Mouse (Mus musculus) lung, embryonic 15.5 days (tissue): ENCODE measurements at regions not wholly inside any gene's neighbourhood (a gene's known extent, or its start where the extent isn't known, plus 50 kb on each side); places are given as distances from the start of the nearest gene placed in this dataset.

Experiments
- ATAC-seq: fragments of 200-750 bp; cut with Nextera tagmentation; 2 replicates; pipeline ENCODE4 v1.8.0; 2017; ENCODE audit warnings: moderate number of reproducible peaks, borderline replicate concordance; ENCODE audit not compliant: low FRiP score, low TSS enrichment; ENCODE audit errors: extremely low read depth
- H3K27ac ChIP-seq: fragments of 300-500 bp; sonication (generic); 2 replicates; pipeline ENCODE4 v1.5.1; 2015; ENCODE audit warnings: moderate library complexity, mild to moderate bottlenecking, inconsistent platforms
- H3K27me3 ChIP-seq: fragments of 300-500 bp; sonication (generic); 2 replicates; pipeline ENCODE4 v1.6.1; 2015; ENCODE audit warnings: inconsistent platforms
- H3K36me3 ChIP-seq: fragments of 300-500 bp; sonication (generic); 2 replicates; pipeline ENCODE4 v1.6.1; 2015; ENCODE audit warnings: inconsistent platforms
- H3K4me1 ChIP-seq: fragments of 300-500 bp; sonication (generic); 2 replicates; pipeline ENCODE4 v1.6.1; 2015; ENCODE audit warnings: inconsistent platforms
- H3K4me2 ChIP-seq: fragments of 300-500 bp; sonication (generic); 2 replicates; pipeline ENCODE4 v1.6.1; 2015; ENCODE audit warnings: inconsistent platforms, mild to moderate bottlenecking, moderate library complexity
- H3K4me3 ChIP-seq: fragments of 300-500 bp; sonication (generic); 2 replicates; pipeline ENCODE4 v1.5.1; 2015; ENCODE audit warnings: mild to moderate bottlenecking, inconsistent platforms
- H3K9ac ChIP-seq: fragments of 300-500 bp; sonication (generic); 2 replicates; pipeline ENCODE4 v1.6.1; 2015; ENCODE audit warnings: inconsistent platforms
- H3K9me3 ChIP-seq: fragments of 300-500 bp; sonication (generic); 2 replicates; pipeline ENCODE4 v1.6.1; 2016; ENCODE audit warnings: inconsistent platforms
- WGBS: fragments of 180-500 bp; shearing (Covaris S2); methylation state at CpG from one replicate; pipeline ENCODE4 v1.1.7; 2015; 5-methylcytosine and 5-hydroxymethylcytosine counted together

- H3K4me2 ChIP-seq = no peak overlapping the region
- no peaks in the 10 kb centered on the region for H3K4me1 ChIP-seq
- no peak for ATAC-seq
- 43% methylated on average over 2 of the region's 2 CpGs for WGBS
- no peaks in the 10 kb centered on the region for H3K9me3 ChIP-seq
- H3K36me3 ChIP-seq = no peaks in the 10 kb centered on the region
- no peak overlapping the region for H3K27ac ChIP-seq
- no peak overlapping the region for H3K9ac ChIP-seq
- no peak overlapping the region for H3K4me3 ChIP-seq
- no peaks in the 10 kb centered on the region for H3K27me3 ChIP-seq
These were observed 152.8 kb downstream of the Suds3 start for GRCm38 (mm10) chr5:116963106-116963505.

- H3K27ac ChIP-seq = no peak overlapping the region
- H3K27me3 ChIP-seq = no peaks in the 10 kb centered on the region
- no peaks in the 10 kb centered on the region for H3K4me1 ChIP-seq
- H3K4me2 ChIP-seq = no peak overlapping the region
- H3K36me3 ChIP-seq = no peaks in the 10 kb centered on the region
- no peak overlapping the region for H3K9ac ChIP-seq
- no peaks in the 10 kb centered on the region for H3K9me3 ChIP-seq
- H3K4me3 ChIP-seq = no peak overlapping the region
- ATAC-seq = no peak
- 61% methylated on average over 8 of the region's 8 CpGs for WGBS
These were observed 155.9 kb downstream of the Suds3 start for GRCm38 (mm10) chr5:116960041-116960440.

- WGBS = 67% methylated on average over 5 of the region's 5 CpGs
- Histone ChIP-seq H3K4me1 (no peaks in the 10 kb centered on the region), H3K9ac (no peak overlapping the region), H3K9me3 (no peaks in the 10 kb centered on the region), H3K4me2 (no peak overlapping the region), H3K36me3 (no peaks in the 10 kb centered on the region), H3K27ac (no peak overlapping the region), H3K4me3 (no peak overlapping the region), H3K27me3 (no peaks in the 10 kb centered on the region)
- no peak for ATAC-seq
These were observed 157.8 kb downstream of the Suds3 start for GRCm38 (mm10) chr5:116958141-116958540.

- no peak overlapping the region for H3K4me3 ChIP-seq
- H3K9ac ChIP-seq = no peak overlapping the region
- no peaks in the 10 kb centered on the region for H3K4me1 ChIP-seq
- H3K27ac ChIP-seq = no peak overlapping the region
- WGBS = 74% methylated on average over 13 of the region's 13 CpGs
- H3K4me2 ChIP-seq = no peak overlapping the region
- no peaks in the 10 kb centered on the region for H3K27me3 ChIP-seq
- no peaks in the 10 kb centered on the region for H3K36me3 ChIP-seq
- no peak for ATAC-seq
- no peaks in the 10 kb centered on the region for H3K9me3 ChIP-seq
These were observed 159.3 kb downstream of the Suds3 start for GRCm38 (mm10) chr5:116956572-116956971.

GRCm38 (mm10) chr5:116950280-116950881 lies 165.5 kb downstream of the Suds3 start:
- Histone ChIP-seq H3K27ac (no peak overlapping the region), H3K36me3 (no peaks in the 10 kb centered on the region), H3K9me3 (no peaks in the 10 kb centered on the region), H3K9ac (no peak overlapping the region), H3K4me2 (no peak overlapping the region), H3K27me3 (no peaks in the 10 kb centered on the region), H3K4me3 (no peak overlapping the region), H3K4me1 (no peaks in the 10 kb centered on the region)
- no peak for ATAC-seq
- WGBS = 17% methylated on average over 3 of the region's 4 CpGs

GRCm38 (mm10) chr5:116934585-116934984 lies 181.3 kb downstream of the Suds3 start:
- no peak overlapping the region for H3K27ac ChIP-seq
- ATAC-seq = no peak
- no peaks in the 10 kb centered on the region for H3K9me3 ChIP-seq
- H3K4me1 ChIP-seq = no peaks in the 10 kb centered on the region
- WGBS = 65% methylated on average over 5 of the region's 5 CpGs
- no peak overlapping the region for H3K4me2 ChIP-seq
- no peaks in the 10 kb centered on the region for H3K27me3 ChIP-seq
- H3K9ac ChIP-seq = no peak overlapping the region
- no peaks in the 10 kb centered on the region for H3K36me3 ChIP-seq
- no peak overlapping the region for H3K4me3 ChIP-seq

- no peaks in the 10 kb centered on the region for H3K36me3 ChIP-seq
- no peak overlapping the region for H3K27ac ChIP-seq
- H3K9ac ChIP-seq = no peak overlapping the region
- no peak for ATAC-seq
- H3K4me1 ChIP-seq = no peaks in the 10 kb centered on the region
- no peaks in the 10 kb centered on the region for H3K27me3 ChIP-seq
- no peak overlapping the region for H3K4me2 ChIP-seq
- H3K4me3 ChIP-seq = no peak overlapping the region
- H3K9me3 ChIP-seq = no peaks in the 10 kb centered on the region
- 59% methylated on average over 3 of the region's 3 CpGs for WGBS
These were observed 181.8 kb downstream of the Suds3 start for GRCm38 (mm10) chr5:116934151-116934550.

GRCm38 (mm10) chr5:116933105-116933504 lies 182.8 kb downstream of the Suds3 start:
- Histone ChIP-seq H3K4me2 (no peak overlapping the region), H3K9ac (no peak overlapping the region), H3K27ac (no peak overlapping the region), H3K36me3 (no peaks in the 10 kb centered on the region), H3K9me3 (no peaks in the 10 kb centered on the region), H3K4me3 (no peak overlapping the region), H3K27me3 (no peaks in the 10 kb centered on the region), H3K4me1 (no peaks in the 10 kb centered on the region)
- WGBS = 85% methylated on average over 5 of the region's 5 CpGs
- no peak for ATAC-seq

- ATAC-seq = no peak
- no peaks in the 10 kb centered on the region for H3K4me1 ChIP-seq
- H3K4me2 ChIP-seq = no peak overlapping the region
- WGBS = 61% methylated on average over 4 of the region's 4 CpGs
- H3K36me3 ChIP-seq = no peaks in the 10 kb centered on the region
- no peak overlapping the region for H3K4me3 ChIP-seq
- H3K27me3 ChIP-seq = no peaks in the 10 kb centered on the region
- no peaks in the 10 kb centered on the region for H3K9me3 ChIP-seq
- no peak overlapping the region for H3K9ac ChIP-seq
- H3K27ac ChIP-seq = no peak overlapping the region
These were observed 192.2 kb downstream of the Suds3 start for GRCm38 (mm10) chr5:116923761-116924160.

GRCm38 (mm10) chr5:116922059-116922671 lies 193.7 kb downstream of the Suds3 start:
- Histone ChIP-seq H3K4me1 (no peaks in the 10 kb centered on the region), H3K27me3 (no peaks in the 10 kb centered on the region), H3K36me3 (no peaks in the 10 kb centered on the region), H3K9me3 (no peaks in the 10 kb centered on the region), H3K27ac (no peak overlapping the region), H3K4me2 (no peak overlapping the region), H3K4me3 (no peak overlapping the region), H3K9ac (no peak overlapping the region)
- no peak for ATAC-seq
- WGBS = 58% methylated on average over 17 of the region's 17 CpGs

GRCm38 (mm10) chr5:116914876-116915275 lies 201.0 kb downstream of the Suds3 start:
- no peaks in the 10 kb centered on the region for H3K4me1 ChIP-seq
- H3K9ac ChIP-seq = no peak overlapping the region
- H3K9me3 ChIP-seq = no peaks in the 10 kb centered on the region
- H3K27me3 ChIP-seq = no peaks in the 10 kb centered on the region
- H3K4me2 ChIP-seq = no peak overlapping the region
- no peak overlapping the region for H3K4me3 ChIP-seq
- WGBS = 42% methylated on average over 12 of the region's 12 CpGs
- H3K27ac ChIP-seq = no peak overlapping the region
- no peak for ATAC-seq
- H3K36me3 ChIP-seq = no peaks in the 10 kb centered on the region

- WGBS = 78% methylated on average over 5 of the region's 5 CpGs
- Histone ChIP-seq H3K4me3 (no peak overlapping the region), H3K4me1 (no peaks in the 10 kb centered on the region), H3K9me3 (no peaks in the 10 kb centered on the region), H3K27me3 (no peaks in the 10 kb centered on the region), H3K36me3 (no peaks in the 10 kb centered on the region), H3K4me2 (no peak overlapping the region), H3K27ac (no peak overlapping the region), H3K9ac (no peak overlapping the region)
- ATAC-seq = no peak
These were observed 215.1 kb downstream of the Suds3 start for GRCm38 (mm10) chr5:116900846-116901245.

GRCm38 (mm10) chr5:116897391-116897790 lies 218.5 kb downstream of the Suds3 start:
- Histone ChIP-seq H3K4me2 (no peak overlapping the region), H3K4me3 (no peak overlapping the region), H3K4me1 (no peaks in the 10 kb centered on the region), H3K9ac (no peak overlapping the region), H3K27me3 (no peaks in the 10 kb centered on the region), H3K36me3 (no peaks in the 10 kb centered on the region), H3K27ac (no peak overlapping the region), H3K9me3 (no peaks in the 10 kb centered on the region)
- WGBS = 80% methylated on average over 5 of the region's 5 CpGs
- no peak for ATAC-seq
